Mouse (Mus musculus): ENCODE results near the gene Aco2. TPM values are rescaled to one million over a fixed set of nuclear protein-coding genes. Genes with fewer than 3 reads are reported as not detected.
"Not testable (repeated sequence)": the region's sequence is repeated elsewhere in the genome, so short reads cannot be mapped to it uniquely, and the experiment has no call there.

Aco2 gene
- polyA plus RNA-seq, 1 experiment: 110 TPM

- Histone ChIP-seq H3K36me3 (replicated peaks; ENCODE audit: low read length) (peaks cover 88% of the 10 kb centered on the region), H3K27me3 (replicated peaks) (no peaks in the 10 kb centered on the region), H3K9me3 (no peaks in the 10 kb centered on the region), H3K4me1 (peaks cover 48% of the 10 kb centered on the region), H3K4me3 (replicated peaks) (peak overlapping the region; percentile 73)
- TF ChIP-seq GATA1 (IDR thresholded peaks at IDR 0.05; ENCODE audit: borderline replicate concordance, low read length) (no peak), FLI1 (IDR thresholded peaks at IDR 0.05; ENCODE audit: low read length) (no peak)
Measured at GRCm38 (mm10) chr15:81891822-81892580, 19.9 kb downstream of the Aco2 start.

DNA sequence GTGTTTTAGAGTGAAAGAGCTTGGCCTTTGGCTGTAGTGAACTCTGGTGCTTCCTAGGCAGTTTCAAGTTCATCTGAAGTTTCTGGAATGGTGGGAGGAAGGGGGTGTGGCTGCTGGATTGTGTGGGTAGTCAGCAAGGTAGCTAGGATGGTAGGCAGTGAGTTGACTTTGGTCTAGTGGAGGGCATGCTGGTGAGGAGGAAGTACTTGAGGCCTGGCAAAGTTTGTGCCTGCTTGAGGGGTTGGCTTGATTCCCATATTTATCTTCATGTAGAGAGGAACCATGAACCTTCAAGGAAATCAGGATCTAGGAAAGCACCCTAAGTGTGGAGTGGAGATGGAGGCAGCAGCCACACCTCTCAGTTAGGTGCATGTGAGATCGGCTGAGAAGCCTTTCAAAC is 21.9 kb downstream of the Aco2 start:
- Histone ChIP-seq H3K9me3 (no peaks in the 10 kb centered on the region), H3K36me3 (replicated peaks; ENCODE audit: low read length) (peaks cover 90% of the 10 kb centered on the region), H3K4me1 (peaks cover 40% of the 10 kb centered on the region), H3K4me3 (replicated peaks) (no peak overlapping the region), H3K27me3 (replicated peaks) (no peaks in the 10 kb centered on the region)
- TF ChIP-seq FLI1 (IDR thresholded peaks at IDR 0.05; ENCODE audit: low read length) (no peak), GATA1 (IDR thresholded peaks at IDR 0.05; ENCODE audit: borderline replicate concordance, low read length) (no peak)

DNA sequence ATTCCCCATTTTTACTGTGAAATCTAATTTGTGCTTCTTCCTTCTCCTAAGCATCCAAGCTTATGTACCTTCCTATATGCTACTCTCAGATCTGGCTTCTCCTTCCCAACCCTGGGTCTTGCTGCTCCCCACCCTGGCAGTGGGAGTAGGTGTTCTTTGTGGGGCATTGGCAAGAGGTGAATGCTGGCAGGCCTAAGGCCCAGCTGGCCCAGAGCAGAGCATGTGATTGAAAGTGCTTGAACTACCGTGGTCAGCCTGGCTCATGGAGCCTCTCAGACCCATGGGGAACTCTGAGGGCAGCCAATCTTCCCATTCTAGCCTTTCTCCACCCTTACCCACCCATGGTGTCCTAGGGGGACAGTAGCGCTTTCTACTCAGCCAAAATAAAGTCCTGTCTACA is 24.3 kb downstream of the Aco2 start:
- Histone ChIP-seq H3K9me3 (no peaks in the 10 kb centered on the region), H3K4me3 (replicated peaks) (no peak overlapping the region), H3K27me3 (replicated peaks) (no peaks in the 10 kb centered on the region), H3K36me3 (replicated peaks; ENCODE audit: low read length) (peaks cover 88% of the 10 kb centered on the region), H3K4me1 (peaks cover 32% of the 10 kb centered on the region)
- no peak for TF ChIP-seq FLI1 (IDR thresholded peaks at IDR 0.05; ENCODE audit: low read length)
- no peak for TF ChIP-seq GATA1 (IDR thresholded peaks at IDR 0.05; ENCODE audit: borderline replicate concordance, low read length)

DNA sequence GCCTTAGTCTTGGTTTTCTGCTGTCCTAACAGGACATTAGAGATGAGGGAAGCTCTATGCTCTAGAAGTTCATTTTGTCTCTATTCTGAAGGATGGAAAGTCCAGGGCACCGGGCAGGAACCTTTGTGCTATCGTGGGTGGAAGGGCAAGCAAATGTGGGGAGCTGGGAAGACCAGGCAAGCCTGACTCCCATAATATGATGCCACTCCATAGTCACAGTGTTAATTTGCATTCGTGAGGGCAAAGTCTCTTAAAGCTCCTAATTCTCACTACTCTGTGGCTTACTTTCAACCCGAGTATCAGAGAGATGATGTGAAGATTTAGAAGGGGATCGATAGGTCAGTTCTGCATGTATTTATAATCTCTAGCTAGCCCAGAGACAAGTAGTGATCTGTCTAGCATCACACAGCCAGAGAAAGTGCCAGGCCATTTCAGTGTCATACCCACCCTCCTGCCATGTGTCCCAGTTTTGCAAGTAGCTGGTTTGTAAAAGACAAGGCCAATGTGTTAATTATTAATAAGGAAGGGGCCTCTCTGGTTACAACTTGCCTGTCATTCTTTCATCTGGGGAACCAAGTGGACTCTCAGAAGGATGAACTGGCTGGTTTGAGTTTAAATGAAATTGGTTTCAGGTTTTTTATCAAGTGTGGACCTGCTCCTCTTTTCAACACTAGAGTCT is 25.6 kb downstream of the Aco2 start:
- H3K9me3 ChIP-seq: no peaks in the 10 kb centered on the region
- H3K27me3 ChIP-seq (replicated peaks): no peaks in the 10 kb centered on the region

DNA sequence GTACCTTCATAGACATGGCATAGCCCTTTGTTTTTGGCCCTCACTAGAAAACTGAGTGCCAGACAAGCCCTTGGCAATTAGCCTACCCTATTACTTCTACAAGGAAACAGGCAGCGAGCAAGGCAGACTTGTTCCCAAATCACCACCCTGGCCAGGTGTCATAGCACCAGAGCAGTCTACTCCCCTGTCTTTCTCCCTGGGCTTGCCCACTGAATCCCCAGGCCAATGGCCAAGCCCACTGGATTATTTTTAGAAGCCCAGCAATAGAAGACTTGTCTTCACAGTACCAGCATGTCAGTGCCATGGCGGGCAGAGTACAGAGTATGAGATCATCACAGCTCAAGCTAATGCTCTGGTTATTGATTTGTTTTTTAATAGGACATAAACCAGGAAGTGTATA is 26.6 kb downstream of the Aco2 start:
- Histone ChIP-seq H3K27me3 (replicated peaks) (no peaks in the 10 kb centered on the region), H3K4me3 (replicated peaks) (no peak overlapping the region), H3K36me3 (replicated peaks; ENCODE audit: low read length) (peaks cover 94% of the 10 kb centered on the region), H3K9me3 (no peaks in the 10 kb centered on the region), H3K4me1 (peaks cover 12% of the 10 kb centered on the region)
- no peak for TF ChIP-seq GATA1 (IDR thresholded peaks at IDR 0.05; ENCODE audit: borderline replicate concordance, low read length)
- TF ChIP-seq FLI1 (IDR thresholded peaks at IDR 0.05; ENCODE audit: low read length): no peak

More for the DNA sequence above, 25.6 kb downstream of the Aco2 start:
- TF ChIP-seq GATA1 (IDR thresholded peaks at IDR 0.05; ENCODE audit: borderline replicate concordance, low read length): no peak
- TF ChIP-seq FLI1 (IDR thresholded peaks at IDR 0.05; ENCODE audit: low read length): no peak
- Histone ChIP-seq H3K4me1 (peaks cover 18% of the 10 kb centered on the region), H3K36me3 (replicated peaks; ENCODE audit: low read length) (peaks cover 92% of the 10 kb centered on the region), H3K4me3 (replicated peaks) (no peak overlapping the region)

DNA sequence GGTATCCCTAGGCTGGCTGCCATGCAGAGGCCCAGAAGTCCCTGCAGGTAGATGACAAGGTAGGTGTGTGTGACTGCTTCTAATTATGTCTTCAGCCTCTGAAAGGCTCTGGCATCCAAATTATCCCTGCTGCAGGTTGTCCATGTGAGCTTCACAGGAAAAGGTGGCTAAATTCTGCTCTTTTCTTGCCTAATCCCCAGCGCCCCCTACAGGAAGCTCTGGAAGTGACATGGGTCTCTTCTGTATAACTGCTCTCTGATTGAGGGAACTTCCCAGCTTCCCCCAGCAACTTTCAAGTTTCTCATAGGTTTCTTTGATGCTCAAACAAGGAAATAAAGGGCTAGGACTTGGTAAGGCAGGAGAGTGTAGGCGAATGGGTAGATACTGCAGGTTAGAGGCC is 32.8 kb downstream of the Aco2 start:
- Histone ChIP-seq H3K27me3 (replicated peaks) (no peaks in the 10 kb centered on the region), H3K36me3 (replicated peaks; ENCODE audit: low read length) (peaks cover 97% of the 10 kb centered on the region), H3K4me3 (replicated peaks) (no peak overlapping the region), H3K4me1 (peaks cover 9% of the 10 kb centered on the region), H3K9me3 (no peaks in the 10 kb centered on the region)
- TF ChIP-seq GATA1 (IDR thresholded peaks at IDR 0.05; ENCODE audit: borderline replicate concordance, low read length): no peak
- TF ChIP-seq FLI1 (IDR thresholded peaks at IDR 0.05; ENCODE audit: low read length): no peak

GRCm38 (mm10) chr15:81907953-81908352 is 35.8 kb downstream of the Aco2 start:
- Histone ChIP-seq H3K9me3 (no peaks in the 10 kb centered on the region), H3K4me3 (replicated peaks) (no peak overlapping the region), H3K4me1 (peaks cover 21% of the 10 kb centered on the region), H3K27me3 (replicated peaks) (no peaks in the 10 kb centered on the region), H3K36me3 (replicated peaks; ENCODE audit: low read length) (peaks cover 97% of the 10 kb centered on the region)
- no peak for TF ChIP-seq GATA1 (IDR thresholded peaks at IDR 0.05; ENCODE audit: borderline replicate concordance, low read length)

DNA sequence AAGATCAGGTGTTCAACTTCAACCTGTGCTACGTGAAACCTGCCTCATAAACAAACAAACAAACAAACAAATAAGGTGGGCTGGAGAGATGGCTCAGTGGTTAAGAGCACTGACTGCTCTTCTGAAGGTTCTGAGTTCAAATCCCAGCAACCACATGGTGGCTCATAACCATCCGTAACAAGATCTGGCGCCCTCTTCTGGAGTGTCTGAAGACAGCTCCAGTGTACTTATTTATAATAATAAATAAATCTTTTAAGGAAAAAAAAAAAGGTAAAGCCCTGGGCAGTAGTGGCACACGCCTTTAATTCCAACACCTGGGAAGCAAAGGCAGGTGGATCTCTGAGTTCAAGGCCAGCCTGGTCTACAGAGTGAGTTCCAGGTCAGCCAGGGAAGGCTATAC is 36.7 kb downstream of the Aco2 start:
- not testable (repeated sequence) for H3K4me3 ChIP-seq (replicated peaks); H3K9me3 ChIP-seq; H3K27me3 ChIP-seq (replicated peaks)
- peaks cover 29% of the 10 kb centered on the region for H3K4me1 ChIP-seq
- peaks cover 97% of the 10 kb centered on the region for H3K36me3 ChIP-seq (replicated peaks; ENCODE audit: low read length)

DNA sequence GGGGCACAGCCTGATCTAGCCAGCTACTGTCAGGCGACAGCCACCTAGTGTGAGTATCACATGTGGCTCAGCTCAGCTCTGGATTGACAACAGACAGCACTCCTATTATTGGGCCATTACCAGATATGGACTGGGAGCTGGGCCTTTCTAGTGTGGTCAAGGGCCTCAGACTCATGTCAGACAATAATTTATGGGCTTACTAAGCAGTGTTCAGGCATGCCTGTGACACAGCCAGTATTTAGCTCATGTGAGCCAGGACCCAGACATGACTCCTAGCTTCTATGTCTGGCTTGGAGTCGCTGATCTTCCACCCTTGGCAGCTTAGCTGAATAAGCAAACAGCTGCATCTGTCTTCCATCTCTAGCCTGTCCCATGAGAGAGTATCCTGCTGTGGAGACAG is 40.4 kb downstream of the Aco2 start:
- TF ChIP-seq GATA1 (IDR thresholded peaks at IDR 0.05; ENCODE audit: borderline replicate concordance, low read length) (no peak), FLI1 (IDR thresholded peaks at IDR 0.05; ENCODE audit: low read length) (no peak)
- Histone ChIP-seq H3K9me3 (no peaks in the 10 kb centered on the region), H3K36me3 (replicated peaks; ENCODE audit: low read length) (peaks cover 96% of the 10 kb centered on the region), H3K4me1 (peaks cover 66% of the 10 kb centered on the region), H3K27me3 (replicated peaks) (no peaks in the 10 kb centered on the region), H3K4me3 (replicated peaks) (no peak overlapping the region)

- H3K27me3 ChIP-seq (replicated peaks): no peaks in the 10 kb centered on the region
- H3K36me3 ChIP-seq (replicated peaks; ENCODE audit: low read length): peaks cover 99% of the 10 kb centered on the region
- H3K9me3 ChIP-seq: no peaks in the 10 kb centered on the region
- H3K4me1 ChIP-seq: peaks cover 85% of the 10 kb centered on the region
- TF ChIP-seq FLI1 (IDR thresholded peaks at IDR 0.05; ENCODE audit: low read length) (no peak), GATA1 (IDR thresholded peaks at IDR 0.05; ENCODE audit: borderline replicate concordance, low read length) (peak; percentile 77; the same call in 1 of the 3 replicates)
- H3K4me3 ChIP-seq (replicated peaks): peak overlapping the region; percentile 62
Measured at GRCm38 (mm10) chr15:81914668-81915067, 42.6 kb downstream of the Aco2 start.

Data from megakaryocyte, embryonic 14.5 days (primary cell).